Comparison of ENCODE assay signal across 8 mouse cellular contexts in the genomic region with DNA sequence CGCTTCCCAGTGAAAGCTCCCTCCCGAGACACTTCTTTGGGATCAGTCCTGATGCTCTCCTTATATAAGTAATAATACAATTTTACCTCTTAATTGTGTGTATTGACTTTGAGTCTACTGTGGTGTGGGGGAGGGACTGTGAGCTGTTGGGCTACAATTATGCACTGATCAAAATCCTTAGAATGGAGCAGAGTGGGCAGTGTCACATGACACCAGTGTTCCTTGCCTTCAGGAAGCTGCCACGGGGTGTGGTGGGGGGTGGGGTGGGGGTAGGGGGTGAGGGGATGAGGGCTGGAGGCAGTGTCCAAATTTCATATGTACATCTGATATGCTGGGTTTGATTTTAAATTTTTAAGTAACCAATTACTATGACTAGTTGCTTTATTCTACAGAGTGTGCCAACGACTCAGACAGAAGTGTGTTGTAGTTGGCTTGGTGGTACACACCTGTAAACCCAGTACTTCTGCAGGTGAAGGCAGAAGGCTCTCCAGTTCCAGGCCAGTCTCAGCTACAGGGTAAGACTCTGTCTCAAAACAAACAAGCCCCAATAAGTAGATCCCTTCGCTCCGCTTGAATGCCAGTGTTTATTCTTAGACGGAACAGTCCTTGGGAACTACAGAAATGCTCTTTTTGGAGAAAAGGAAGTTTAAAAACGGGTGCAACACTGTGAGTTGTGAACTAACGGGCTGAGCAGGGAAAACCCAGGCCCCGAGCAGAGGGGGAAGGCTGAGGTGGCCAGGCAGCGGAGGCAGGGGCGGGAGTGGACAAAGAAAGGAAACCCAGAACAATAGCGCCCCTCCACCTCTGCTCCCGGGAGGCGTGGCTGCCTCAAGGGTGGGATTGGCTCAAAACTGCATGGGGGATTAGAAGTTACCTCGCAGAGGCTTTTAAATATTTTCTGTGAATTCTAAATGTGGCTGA. TPM values are rescaled to one million over a fixed set of nuclear protein-coding genes. Genes with fewer than 3 reads are reported as not detected.
A peak's percentile ranks its signal among the peaks of the same experiment; 100 is the strongest.
DNase-seq lines count a peak whose midpoint lies in the region; ATAC-seq and TF ChIP-seq lines count a peak whose summit lies in the region.

No protein-coding gene starts in this region.

- peak overlapping the region; percentile 16; the same call in 1 of the 2 replicates for H3K4me3 ChIP-seq in forebrain, embryonic 11.5 days (ENCODE audit: low read depth, low read length)
- peak overlapping the region; percentile 22 for H3K4me3 ChIP-seq in heart, postnatal 0 days (ENCODE audit: low read depth, low read length)
- peak overlapping the region; percentile 28 for H3K4me3 ChIP-seq in kidney, postnatal 0 days (replicated peaks; ENCODE audit: low read depth, low read length)
- H3K4me3 ChIP-seq in stomach, embryonic 15.5 days (replicated peaks) = peak overlapping the region; percentile 30

- peak; percentile 85 for ATAC-seq in forebrain, embryonic 11.5 days (replicated peaks; ENCODE audit: low FRiP score)
- peak; percentile 83 for ATAC-seq in heart, postnatal 0 days (ENCODE audit: insufficient read depth, low read depth)
- ATAC-seq in kidney, postnatal 0 days (replicated peaks; ENCODE audit: low FRiP score, low read depth) = peak; percentile 63
- peak; percentile 65; the same call in 1 of the 2 replicates for ATAC-seq in stomach, embryonic 15.5 days (ENCODE audit: insufficient read depth, low FRiP score, low read depth)
- ATAC-seq in monocyte, adult 5-6 weeks (replicated peaks; ENCODE audit: insufficient number of reproducible peaks, low FRiP score, low TSS enrichment, poor library complexity, severe bottlenecking) = no peak

- peaks cover 4% of the 10 kb centered on the region; the same call in 1 of the 2 replicates for H3K4me1 ChIP-seq in forebrain, embryonic 11.5 days (replicated peaks; ENCODE audit: control insufficient read depth, insufficient read depth, low read length)
- H3K4me1 ChIP-seq in heart, postnatal 0 days (ENCODE audit: control insufficient read depth, insufficient read depth) = no peaks in the 10 kb centered on the region
- no peaks in the 10 kb centered on the region for H3K4me1 ChIP-seq in kidney, postnatal 0 days (replicated peaks; ENCODE audit: insufficient read depth, low read length)
- H3K4me1 ChIP-seq in stomach, embryonic 15.5 days = no peaks in the 10 kb centered on the region

- 9% methylated on average over 16 of the region's 16 CpGs for WGBS in forebrain, embryonic 11.5 days
- 17% methylated on average over 16 of the region's 16 CpGs for WGBS in heart, postnatal 0 days
- WGBS in kidney, postnatal 0 days = 15% methylated on average over 16 of the region's 16 CpGs
- 15% methylated on average over 16 of the region's 16 CpGs for WGBS in stomach, embryonic 15.5 days

- H3K36me3 ChIP-seq in forebrain, embryonic 11.5 days (ENCODE audit: control insufficient read depth, insufficient read depth, low read length) = no peaks in the 10 kb centered on the region
- H3K36me3 ChIP-seq in heart, postnatal 0 days (replicated peaks; ENCODE audit: control insufficient read depth, insufficient read depth, low read length) = no peaks in the 10 kb centered on the region
- no peaks in the 10 kb centered on the region for H3K36me3 ChIP-seq in kidney, postnatal 0 days (ENCODE audit: insufficient read depth, low read length)
- no peaks in the 10 kb centered on the region for H3K36me3 ChIP-seq in stomach, embryonic 15.5 days

- peak overlapping the region; percentile 46; the same call in 1 of the 2 replicates for H3K27ac ChIP-seq in forebrain, embryonic 11.5 days (ENCODE audit: low read depth, low read length)
- peak overlapping the region; percentile 82 for H3K27ac ChIP-seq in heart, postnatal 0 days (ENCODE audit: low read depth)
- peak overlapping the region; percentile 73 for H3K27ac ChIP-seq in kidney, postnatal 0 days
- peak overlapping the region; percentile 23 for H3K27ac ChIP-seq in stomach, embryonic 15.5 days

- no peak for TF ChIP-seq EP300 in heart, postnatal 0 days (IDR thresholded peaks at IDR 0.05; ENCODE audit: low read depth)

- peak; percentile 72 for DNase-seq in adrenal gland, postnatal 14 days
- DNase-seq in forebrain, embryonic 11.5 days (ENCODE audit: low spot score) = peak; percentile 86
- peak; percentile 63 for DNase-seq in heart, postnatal 0 days (ENCODE audit: low spot score)
- DNase-seq in kidney, postnatal 0 days (ENCODE audit: low spot score) = peak; percentile 90
- DNase-seq in lung, postnatal 25 days (ENCODE audit: low spot score) = peak; percentile 54
- no peak for DNase-seq in spleen, adult 12 weeks (ENCODE audit: low spot score)

- peak overlapping the region; percentile 30 for H3K9ac ChIP-seq in forebrain, embryonic 11.5 days (ENCODE audit: low read length)
- H3K9ac ChIP-seq in heart, postnatal 0 days (replicated peaks; ENCODE audit: low read depth, low read length) = peak overlapping the region; percentile 3; the same call in 1 of the 2 replicates
- peak overlapping the region; percentile 57 for H3K9ac ChIP-seq in kidney, postnatal 0 days (ENCODE audit: low read depth, low read length)
- no peak overlapping the region for H3K9ac ChIP-seq in stomach, embryonic 15.5 days

- H3K9me3 ChIP-seq in forebrain, embryonic 11.5 days (ENCODE audit: control insufficient read depth, low read length) = no peaks in the 10 kb centered on the region
- H3K9me3 ChIP-seq in heart, postnatal 0 days (replicated peaks; ENCODE audit: control insufficient read depth, low read length) = no peaks in the 10 kb centered on the region
- no peaks in the 10 kb centered on the region for H3K9me3 ChIP-seq in kidney, postnatal 0 days (replicated peaks; ENCODE audit: low read length)
- H3K9me3 ChIP-seq in stomach, embryonic 15.5 days = no peaks in the 10 kb centered on the region

- H3K4me2 ChIP-seq in forebrain, embryonic 11.5 days (ENCODE audit: low read depth, low read length, severe bottlenecking) = peak overlapping the region; percentile 36; the same call in 1 of the 2 replicates
- H3K4me2 ChIP-seq in heart, postnatal 0 days (ENCODE audit: low read depth, low read length) = peak overlapping the region; percentile 53
- peak overlapping the region; percentile 52 for H3K4me2 ChIP-seq in kidney, postnatal 0 days (ENCODE audit: low read length)
- peak overlapping the region; percentile 63 for H3K4me2 ChIP-seq in stomach, embryonic 15.5 days

- H3K27me3 ChIP-seq in forebrain, embryonic 11.5 days (ENCODE audit: control insufficient read depth, insufficient read depth, low read length) = no peaks in the 10 kb centered on the region
- H3K27me3 ChIP-seq in heart, postnatal 0 days (ENCODE audit: control insufficient read depth, insufficient read depth, low read length) = no peaks in the 10 kb centered on the region
- no peaks in the 10 kb centered on the region for H3K27me3 ChIP-seq in kidney, postnatal 0 days (ENCODE audit: insufficient read depth, low read length)
- H3K27me3 ChIP-seq in stomach, embryonic 15.5 days (replicated peaks) = no peaks in the 10 kb centered on the region

- no peak; the same call in 1 of the 2 replicates for TF ChIP-seq CTCF in heart, postnatal 0 days (IDR thresholded peaks at IDR 0.05; ENCODE audit: low read depth)
- peak; percentile 26; the same call in 1 of the 2 replicates for TF ChIP-seq CTCF in kidney, postnatal 0 days (IDR thresholded peaks at IDR 0.05; ENCODE audit: low read depth)

RNA-seq across cellular contexts. Expression of a gene that starts 45.0 kb away (rescaled TPM):
- total RNA-seq in adrenal gland, postnatal 14 days (2021) = 76.8 and 79.1 TPM in 2 replicates
- polyA plus RNA-seq in forebrain, embryonic 11.5 days (2014; fragmentation: Nextera tagmentation; extraction: Ambion mirVana) = 176 and 187 TPM in 2 replicates
- 33.4 and 38.4 TPM in 2 replicates for total RNA-seq in heart, postnatal 0 days (2014; rRNA removed; ENCODE audit: low replicate concordance)
- polyA plus RNA-seq in heart, postnatal 0 days (2015; fragmentation: Nextera tagmentation; extraction: Ambion mirVana) = 19.1 and 21.2 TPM in 2 replicates
- 45.7 and 49.3 TPM in 2 replicates for polyA plus RNA-seq in kidney, postnatal 0 days (2015; fragmentation: Nextera tagmentation; extraction: Ambion mirVana)
- polyA plus RNA-seq in stomach, embryonic 15.5 days (2015; fragmentation: Nextera tagmentation; extraction: Ambion mirVana) = 78.8 and 89.1 TPM in 2 replicates
- total RNA-seq in monocyte, adult 5-6 weeks (2017) = 199 to 255 TPM (median 205 TPM) in 3 replicates

Comparison
In these comparisons a context has a peak if more than half of its experiments do, and no peak if none do; other contexts are left out.
1. H3K27ac ChIP-seq: peak in every context shown above with its lines; median percentile 82 in heart, postnatal 0 days; 73 in kidney, postnatal 0 days; 46 in forebrain, embryonic 11.5 days; 23 in stomach, embryonic 15.5 days.